ENCODE assay signal across 9 mouse cellular contexts in the genomic region with DNA sequence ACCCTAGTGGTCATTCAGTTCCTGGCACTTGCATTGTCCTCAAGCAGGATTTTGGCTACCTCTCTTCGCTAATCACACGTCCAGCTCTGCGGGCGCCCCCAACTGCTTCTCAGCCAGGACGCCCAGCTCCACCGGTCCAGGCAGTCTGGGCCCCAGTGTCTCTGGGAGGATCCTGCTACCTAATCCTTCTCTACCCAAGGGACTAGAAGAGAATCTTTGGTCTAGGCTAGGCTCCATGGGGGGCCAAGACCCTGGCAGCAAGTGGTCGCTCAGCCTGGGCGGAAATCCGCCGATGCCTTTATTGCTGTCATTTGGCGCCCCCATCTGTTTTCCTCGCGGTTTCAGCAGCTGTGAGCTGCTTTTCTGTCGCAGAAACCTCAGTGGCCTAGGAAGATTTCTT. TPM values are rescaled to one million over a fixed set of nuclear protein-coding genes. Genes with fewer than 3 reads are reported as not detected.
DNase-seq lines count a peak whose midpoint lies in the region; ATAC-seq and TF ChIP-seq lines count a peak whose summit lies in the region.
"Had no signal": no experiment of that assay in that cellular context is flagged by ENCODE, and none has a peak within 500 bp of the region (broad histone marks: within the 10 kb centered on the region; RNA-seq: fewer than 3 reads in every experiment).

No protein-coding gene starts in this region.

- H3K4me1 ChIP-seq in forebrain, embryonic 13.5 days: peaks cover 12% of the 10 kb centered on the region
- peaks cover 29% of the 10 kb centered on the region for H3K4me1 ChIP-seq in kidney, embryonic 15.5 days
- 0 out of 2 replicates have a peak, but pooled peaks cover 7% of the 10 kb centered on the region for H3K4me1 ChIP-seq in midbrain, embryonic 15.5 days

- DNase-seq in left cerebral cortex, adult 2 months (ENCODE audit: extremely low spot score in 1 of 2, low spot score in 2 of 2): peak in 1 of 2 experiments; percentile 44
- no peak for DNase-seq in left cerebral cortex, postnatal 36 days (ENCODE audit: low spot score in 2 of 2)
- DNase-seq in Patski (ENCODE audit: low read depth, low spot score): no peak
- DNase-seq in T-cell, adult 2 months (ENCODE audit: low spot score): no peak
- DNase-seq in spleen, postnatal 4 days (ENCODE audit: low spot score in 2 of 2): no peak

- in situ Hi-C loops in Patski (cut with MboI; ENCODE audit: low pct_unique_long_range_greater_than_20kb): loop anchor here (5.0 to 25.0 kb wide), 5 partner anchors 364 to 1099 kb away; a partner anchor contains a TSS

- ATAC-seq in Patski: no peak
- ATAC-seq in forebrain, embryonic 13.5 days: no peak; the same call in 1 of the 2 replicates
- peak; percentile 58; the same call in 1 of the 2 replicates for ATAC-seq in kidney, embryonic 15.5 days (replicated peaks; ENCODE audit: low FRiP score)
- peak; percentile 63 for ATAC-seq in midbrain, embryonic 15.5 days (replicated peaks)

- H3K9me3 ChIP-seq in forebrain, embryonic 13.5 days (replicated peaks): no peaks in the 10 kb centered on the region
- no peaks in the 10 kb centered on the region for H3K9me3 ChIP-seq in kidney, embryonic 15.5 days (replicated peaks)
- H3K9me3 ChIP-seq in midbrain, embryonic 15.5 days: no peaks in the 10 kb centered on the region

- peaks cover 82% of the 10 kb centered on the region for H3K27me3 ChIP-seq in Patski
- peaks cover 98% of the 10 kb centered on the region for H3K27me3 ChIP-seq in forebrain, embryonic 13.5 days
- H3K27me3 ChIP-seq in kidney, embryonic 15.5 days: peaks cover 99% of the 10 kb centered on the region
- peaks cover 70% of the 10 kb centered on the region for H3K27me3 ChIP-seq in midbrain, embryonic 15.5 days (replicated peaks)

- peak; percentile 59 for TF ChIP-seq CTCF in left cerebral cortex, adult 2 months (IDR thresholded peaks at IDR 0.05)
- TF ChIP-seq CTCF in Patski (IDR thresholded peaks at IDR 0.05): peak; percentile 69

- CTCF ChIA-PET in Patski (lab: Charles Lee): interaction anchor here (0.8 to 1.5 kb wide), 4 partner anchors 361 to 697 kb away, joined by 3 to 4 read pairs (median 4); no protein-coding TSS in a partner anchor

- WGBS in forebrain, embryonic 13.5 days: under 1% methylated on average over 14 of the region's 14 CpGs
- under 1% methylated on average over 14 of the region's 14 CpGs for WGBS in kidney, embryonic 15.5 days
- WGBS in midbrain, embryonic 15.5 days: under 1% methylated on average over 14 of the region's 14 CpGs

- POLR2A ChIA-PET in Patski (lab: Charles Lee): no interaction called here

- no peak overlapping the region for H3K4me3 ChIP-seq in left cerebral cortex, adult 2 months
- peak overlapping the region; percentile 14; the same call in 1 of the 2 replicates for H3K4me3 ChIP-seq in forebrain, embryonic 13.5 days
- peak overlapping the region; percentile 20 for H3K4me3 ChIP-seq in kidney, embryonic 15.5 days (replicated peaks)
- 0 out of 2 replicates have a peak overlapping the region, but pooled peaks have one; percentile 4 for H3K4me3 ChIP-seq in midbrain, embryonic 15.5 days

- intact Hi-C loops in left cerebral cortex, adult 2 months (cut with DNase I): loop anchor here (1.0 to 5.0 kb wide), 5 partner anchors 361 to 734 kb away; no protein-coding TSS in a partner anchor
- intact Hi-C loops in left cerebral cortex, postnatal 36 days (cut with DNase I): loop anchor here (1.0 to 10.0 kb wide), 6 partner anchors 360 to 1109 kb away; a partner anchor contains a TSS

- H3K27ac ChIP-seq in left cerebral cortex, adult 2 months: no peak overlapping the region
- H3K27ac ChIP-seq in forebrain, embryonic 13.5 days: no peak overlapping the region
- no peak overlapping the region for H3K27ac ChIP-seq in kidney, embryonic 15.5 days
- no peak overlapping the region for H3K27ac ChIP-seq in midbrain, embryonic 15.5 days

- H3K9ac ChIP-seq in forebrain, embryonic 13.5 days: no peak overlapping the region
- H3K9ac ChIP-seq in kidney, embryonic 15.5 days: no peak overlapping the region
- H3K9ac ChIP-seq in midbrain, embryonic 15.5 days: no peak overlapping the region

- H3K4me2 ChIP-seq in forebrain, embryonic 13.5 days: peak overlapping the region; percentile 36
- peak overlapping the region; percentile 52 for H3K4me2 ChIP-seq in kidney, embryonic 15.5 days
- peak overlapping the region; percentile 36 for H3K4me2 ChIP-seq in midbrain, embryonic 15.5 days

- H3K36me3 ChIP-seq in forebrain, embryonic 13.5 days (ENCODE audit: poor library complexity, severe bottlenecking): no peaks in the 10 kb centered on the region
- H3K36me3 ChIP-seq in kidney, embryonic 15.5 days: no peaks in the 10 kb centered on the region
- H3K36me3 ChIP-seq in midbrain, embryonic 15.5 days (replicated peaks): no peaks in the 10 kb centered on the region

RNA-seq across cellular contexts. Expression of a gene that starts 2.3 kb away (rescaled TPM):
- total RNA-seq in left cerebral cortex, adult 2 months (2021): not detected
- total RNA-seq in left cerebral cortex, postnatal 36 days (2021): not detected
- polyA plus RNA-seq in Patski (2021): not detected
- polyA plus RNA-seq in forebrain, embryonic 13.5 days (2015; fragmentation: Nextera tagmentation; extraction: Ambion mirVana): not detected in 2 replicates
- not detected in 2 replicates for polyA plus RNA-seq in kidney, embryonic 15.5 days (2015; fragmentation: Nextera tagmentation; extraction: Ambion mirVana)
- 0.31 and 0.52 TPM in 2 replicates for polyA plus RNA-seq in midbrain, embryonic 15.5 days (2015; fragmentation: Nextera tagmentation; extraction: Ambion mirVana)
- total RNA-seq: layer of hippocampus, adult 18-20 months had no signal

RNA-seq across cellular contexts. Expression of a gene that starts 6.4 kb away (rescaled TPM):
- total RNA-seq in left cerebral cortex, adult 2 months (2021): not detected
- not detected for total RNA-seq in left cerebral cortex, postnatal 36 days (2021)
- polyA plus RNA-seq in Patski (2021): not detected
- not detected in 2 replicates for polyA plus RNA-seq in forebrain, embryonic 13.5 days (2015; fragmentation: Nextera tagmentation; extraction: Ambion mirVana)
- 0.23 and 0.95 TPM in 2 replicates for polyA plus RNA-seq in kidney, embryonic 15.5 days (2015; fragmentation: Nextera tagmentation; extraction: Ambion mirVana)
- polyA plus RNA-seq in midbrain, embryonic 15.5 days (2015; fragmentation: Nextera tagmentation; extraction: Ambion mirVana): 0.06 TPM in 1 of 2 replicates, not detected in the other
- total RNA-seq: layer of hippocampus, adult 18-20 months had no signal

RNA-seq across cellular contexts. Expression of a gene that starts 13.1 kb away (rescaled TPM):
- total RNA-seq in left cerebral cortex, adult 2 months (2021): not detected
- not detected for total RNA-seq in left cerebral cortex, postnatal 36 days (2021)
- polyA plus RNA-seq in Patski (2021): not detected
- not detected in 2 replicates for polyA plus RNA-seq in forebrain, embryonic 13.5 days (2015; fragmentation: Nextera tagmentation; extraction: Ambion mirVana)
- polyA plus RNA-seq in kidney, embryonic 15.5 days (2015; fragmentation: Nextera tagmentation; extraction: Ambion mirVana): 5.4 and 6.4 TPM in 2 replicates
- polyA plus RNA-seq in midbrain, embryonic 15.5 days (2015; fragmentation: Nextera tagmentation; extraction: Ambion mirVana): not detected in 2 replicates
- total RNA-seq: layer of hippocampus, adult 18-20 months had no signal

RNA-seq across cellular contexts. Expression of a gene that starts 17.7 kb away (rescaled TPM):
- total RNA-seq in left cerebral cortex, adult 2 months (2021): not detected
- total RNA-seq in left cerebral cortex, postnatal 36 days (2021): not detected
- not detected for polyA plus RNA-seq in Patski (2021)
- polyA plus RNA-seq in forebrain, embryonic 13.5 days (2015; fragmentation: Nextera tagmentation; extraction: Ambion mirVana): not detected in 2 replicates
- 25.1 and 26.3 TPM in 2 replicates for polyA plus RNA-seq in kidney, embryonic 15.5 days (2015; fragmentation: Nextera tagmentation; extraction: Ambion mirVana)
- polyA plus RNA-seq in midbrain, embryonic 15.5 days (2015; fragmentation: Nextera tagmentation; extraction: Ambion mirVana): not detected in 2 replicates
- total RNA-seq: layer of hippocampus, adult 18-20 months had no signal

RNA-seq across cellular contexts. Expression of a gene that starts 30.0 kb away (rescaled TPM):
- not detected for total RNA-seq in left cerebral cortex, adult 2 months (2021)
- total RNA-seq in left cerebral cortex, postnatal 36 days (2021): not detected
- 0.13 TPM for polyA plus RNA-seq in Patski (2021)
- not detected in 2 replicates for polyA plus RNA-seq in forebrain, embryonic 13.5 days (2015; fragmentation: Nextera tagmentation; extraction: Ambion mirVana)
- polyA plus RNA-seq in kidney, embryonic 15.5 days (2015; fragmentation: Nextera tagmentation; extraction: Ambion mirVana): 33.6 and 36.6 TPM in 2 replicates
- not detected in 2 replicates for polyA plus RNA-seq in midbrain, embryonic 15.5 days (2015; fragmentation: Nextera tagmentation; extraction: Ambion mirVana)
- total RNA-seq: layer of hippocampus, adult 18-20 months had no signal

Comparison
In these comparisons a context has a peak if more than half of its experiments do, and no peak if none do; other contexts are left out.
1. ATAC-seq: peak in kidney, embryonic 15.5 days (single experiment) and midbrain, embryonic 15.5 days (single experiment); none in Patski (single experiment) and forebrain, embryonic 13.5 days (single experiment).
2. Peak in every context shown above with its lines, with median percentiles within 50 percentile points of each other: H3K4me2 ChIP-seq.